Mouse (Mus musculus): ENCODE results near the gene Akr1b10.
"Not testable (repeated sequence)": the region's sequence is repeated elsewhere in the genome, so short reads cannot be mapped to it uniquely, and the experiment has no call there.

Akr1b10 gene

DNA sequence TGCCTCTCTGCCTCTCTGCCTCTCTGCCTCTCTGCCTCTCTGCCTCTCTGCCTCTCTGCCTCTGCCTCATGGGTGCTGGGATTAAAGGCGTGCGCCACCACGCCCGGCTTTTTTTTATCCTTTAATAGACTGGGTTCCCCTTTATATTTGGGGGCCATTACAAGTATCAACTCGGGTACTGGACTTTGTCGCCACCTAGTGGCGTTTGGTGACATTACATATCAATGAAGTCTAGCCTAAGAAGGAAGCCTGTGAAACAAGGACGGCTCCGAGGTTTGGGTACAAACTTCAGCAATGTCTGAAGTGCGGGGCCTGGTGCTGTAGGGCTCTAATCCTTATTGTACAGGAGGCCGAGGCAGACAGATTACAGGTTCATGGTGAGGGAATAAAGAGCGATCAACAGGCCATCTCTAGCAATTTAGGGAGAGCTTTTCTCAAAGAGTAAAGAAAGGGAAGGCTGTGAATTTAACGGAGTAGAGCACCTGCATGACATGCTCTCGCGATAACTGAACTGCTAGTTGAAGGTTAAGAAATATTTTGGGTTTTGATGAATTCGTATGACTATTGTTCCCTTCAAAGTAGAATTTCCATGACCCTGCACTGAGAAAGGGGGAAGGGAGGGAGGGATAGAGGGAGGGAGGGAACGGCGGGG lies 12.2 kb upstream of the Akr1b10 start:
- DNase-seq (ENCODE audit: low read depth, low spot score): peak; percentile 37

DNA sequence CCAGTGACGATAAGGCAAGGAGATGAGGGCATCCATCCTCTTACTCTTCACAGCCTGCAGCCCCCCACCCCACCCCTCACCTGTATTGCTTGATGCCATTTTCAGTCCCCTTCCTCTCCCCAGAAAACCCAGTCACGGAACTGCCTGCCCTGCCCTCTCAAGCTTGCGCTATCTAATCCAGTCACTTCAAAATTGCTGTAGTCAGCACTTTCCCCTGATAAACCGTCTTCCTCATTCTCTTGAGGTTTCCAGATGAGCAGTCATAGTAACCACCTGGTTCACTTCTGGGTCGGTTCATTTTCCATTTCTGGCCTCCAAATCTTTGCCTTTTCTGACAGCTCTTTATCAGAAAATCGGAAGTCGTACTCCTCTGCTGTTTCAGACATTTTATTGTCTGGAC lies 10.2 kb upstream of the Akr1b10 start:
- DNase-seq (ENCODE audit: low read depth, low spot score): no peak

DNA sequence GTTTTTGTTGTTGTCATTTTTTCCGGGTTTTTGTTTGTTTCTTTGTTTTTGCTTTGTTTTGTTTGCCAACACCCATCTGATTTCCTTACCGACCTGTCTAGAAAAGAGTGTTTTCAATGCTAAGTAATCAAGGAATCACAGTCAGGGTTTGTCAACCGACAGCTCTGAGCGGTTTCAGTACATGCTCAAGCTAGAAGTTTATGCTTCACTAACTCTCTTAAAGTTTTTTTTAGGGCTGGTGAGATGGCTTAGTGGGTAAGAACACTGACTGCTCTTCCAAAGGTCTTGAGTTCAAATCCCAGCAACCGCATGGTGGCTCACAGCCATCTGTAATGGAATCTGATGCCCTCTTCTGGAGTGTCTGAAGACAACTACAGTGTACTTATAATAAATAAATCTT lies 8.1 kb upstream of the Akr1b10 start:
- DNase-seq (ENCODE audit: low read depth, low spot score): not testable (repeated sequence)

DNA sequence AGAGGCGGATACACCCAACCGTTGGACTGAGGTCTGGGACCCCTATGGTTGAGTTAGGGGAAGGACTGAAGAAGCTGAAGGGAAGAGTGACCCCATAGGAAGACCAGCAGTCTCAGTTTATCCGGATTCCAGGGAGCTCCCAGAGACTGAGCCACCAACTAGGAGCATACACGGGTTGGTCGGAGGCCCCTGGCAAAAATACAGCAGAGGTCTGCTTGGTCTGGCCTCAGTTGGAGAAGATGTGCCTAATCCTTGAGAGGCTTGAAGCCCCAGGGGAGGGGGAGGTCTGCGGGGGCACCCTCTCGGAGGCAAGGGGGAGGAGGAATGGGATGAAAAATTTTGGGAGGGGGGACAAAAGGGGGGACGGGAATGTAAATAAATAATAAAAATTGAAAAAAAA lies 617 bp upstream of the Akr1b10 start:
- no peak for DNase-seq (ENCODE audit: low read depth, low spot score)

DNA sequence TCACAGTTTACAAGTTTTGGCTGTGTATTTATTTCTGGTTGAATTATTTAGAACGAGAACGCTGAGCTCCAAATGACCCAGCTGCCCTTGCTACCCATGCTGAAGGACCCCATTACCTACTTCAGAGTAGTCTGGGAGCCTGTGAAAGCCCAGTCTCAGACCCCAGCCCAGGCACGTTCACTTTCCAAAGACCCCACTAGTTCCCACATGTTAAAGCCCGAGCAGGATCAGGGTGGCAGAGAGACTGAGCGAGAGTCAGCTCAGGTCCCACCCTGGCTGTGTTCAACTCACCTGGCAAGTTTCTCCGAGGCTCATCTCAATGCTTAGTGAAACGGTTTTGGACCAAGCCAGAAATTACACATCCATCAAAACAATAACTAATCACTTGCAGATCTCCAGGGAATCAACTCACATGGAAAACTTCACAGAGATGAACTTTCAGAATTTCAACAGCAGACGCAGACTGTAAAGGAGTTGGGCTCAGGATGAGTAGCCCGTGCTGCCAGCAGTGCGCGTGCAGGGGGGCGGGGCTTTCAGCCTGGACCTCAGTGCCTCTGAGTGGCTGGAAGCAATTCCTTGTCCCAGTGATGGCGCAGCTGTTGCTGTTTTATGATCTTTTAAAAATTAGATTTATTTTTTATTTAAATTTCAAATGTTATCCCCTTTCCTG lies 818 bp downstream of the Akr1b10 start:
- no peak for DNase-seq (ENCODE audit: low read depth, low spot score)

DNA sequence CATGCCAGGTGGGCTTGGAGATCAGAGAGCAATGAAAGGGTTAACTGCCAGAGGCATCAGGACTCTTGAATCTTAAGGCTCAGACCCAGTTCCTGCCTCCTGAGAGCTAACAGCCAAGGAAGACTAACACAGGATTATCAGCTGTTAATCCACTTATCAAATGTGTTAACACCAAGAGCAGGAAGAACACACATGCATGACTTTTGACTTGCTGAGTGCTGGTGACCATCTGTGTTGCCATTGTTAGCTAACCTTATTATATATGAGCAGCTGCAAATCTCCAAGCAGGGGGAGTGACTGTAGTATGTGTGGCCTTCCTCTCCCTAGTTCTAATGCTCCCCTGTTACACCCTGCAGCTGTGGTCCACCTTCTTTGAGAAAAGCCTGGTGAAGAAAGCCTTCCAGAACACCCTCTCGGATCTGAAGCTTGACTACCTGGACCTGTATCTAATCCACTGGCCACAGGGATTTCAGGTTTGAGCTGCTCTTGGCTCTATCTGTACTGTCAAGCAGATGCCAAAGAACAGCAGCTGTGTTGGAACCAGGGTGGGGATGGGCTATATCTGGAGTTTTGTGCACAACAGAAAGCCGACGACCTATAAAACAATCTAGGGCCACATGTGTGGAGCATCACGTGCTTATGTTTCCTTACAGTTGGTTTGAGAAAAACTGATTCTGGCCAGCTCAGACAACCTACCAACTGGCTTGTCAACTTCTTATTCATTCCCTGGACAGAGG lies 4.6 kb downstream of the Akr1b10 start:
- no peak for DNase-seq (ENCODE audit: low read depth, low spot score)

DNA sequence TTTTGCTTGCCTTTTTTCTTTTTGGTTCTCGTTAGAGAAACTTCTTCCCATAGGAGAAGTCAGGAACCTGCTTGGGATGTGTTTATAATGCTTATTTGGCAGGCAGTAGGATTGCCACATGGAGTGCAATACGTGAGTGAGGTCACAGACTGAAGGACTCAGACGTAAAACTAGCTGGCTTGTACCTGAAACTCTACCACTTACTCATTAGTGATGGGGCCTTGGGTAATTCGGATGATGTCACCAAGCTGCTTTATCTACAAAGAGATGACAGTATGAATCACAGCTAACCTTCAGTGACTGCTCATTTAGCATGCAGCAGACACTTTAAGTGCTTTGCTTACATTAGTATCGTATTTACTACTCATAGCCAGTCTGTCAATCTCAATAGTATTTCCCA lies 11.9 kb downstream of the Akr1b10 start:
- DNase-seq (ENCODE audit: low read depth, low spot score): no peak

DNA sequence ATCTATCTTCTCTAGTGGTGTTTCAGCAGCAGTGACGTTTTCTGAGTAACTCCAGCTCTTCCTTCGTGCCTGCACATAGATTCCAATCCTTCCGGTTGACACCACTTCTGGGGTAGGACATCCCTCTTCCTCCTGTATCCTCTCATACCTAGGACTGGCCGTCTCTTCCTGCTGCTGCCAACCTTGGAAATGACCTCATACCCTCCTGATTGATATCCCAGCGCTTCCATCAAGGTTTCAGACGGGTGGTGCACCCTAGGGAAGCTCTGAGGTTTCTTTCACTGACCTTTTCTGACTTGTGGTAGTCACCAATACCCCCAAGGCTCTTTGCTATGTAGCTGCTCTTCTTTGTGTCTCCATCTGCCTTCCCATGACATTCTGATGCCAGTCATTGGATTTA lies 14.4 kb downstream of the Akr1b10 start:
- no peak for DNase-seq (ENCODE audit: low read depth, low spot score)

DNA sequence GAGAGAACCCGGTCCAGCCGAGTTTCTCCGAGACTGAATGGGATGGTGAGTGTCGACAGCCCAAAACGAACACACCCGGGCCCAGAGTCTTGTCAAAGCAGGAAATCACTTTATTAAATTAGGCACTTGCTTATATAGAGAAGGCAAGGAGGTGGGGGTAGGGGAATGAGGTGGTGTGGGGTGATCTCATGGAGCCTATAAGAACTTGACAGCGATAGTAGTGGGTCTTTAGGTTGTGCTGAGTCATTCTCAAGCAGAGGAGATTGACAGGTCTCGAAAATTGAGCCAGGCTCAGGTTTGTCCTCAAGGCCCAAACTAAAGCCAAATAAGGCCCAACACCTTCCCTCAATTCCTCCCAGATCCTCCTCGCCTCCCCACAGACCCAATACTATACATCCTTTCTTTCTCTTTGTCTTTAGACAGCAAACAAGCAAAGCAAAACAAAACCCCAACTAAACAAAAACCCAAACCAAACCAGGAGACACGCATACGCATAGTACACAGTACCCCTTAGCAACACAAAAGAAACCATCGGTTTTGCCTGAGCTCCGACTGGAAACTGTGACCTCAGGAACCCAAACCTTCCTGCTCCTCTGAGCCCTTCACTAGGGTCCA lies 15.7 kb downstream of the Akr1b10 start:
- DNase-seq (ENCODE audit: low read depth, low spot score): no peak

DNA sequence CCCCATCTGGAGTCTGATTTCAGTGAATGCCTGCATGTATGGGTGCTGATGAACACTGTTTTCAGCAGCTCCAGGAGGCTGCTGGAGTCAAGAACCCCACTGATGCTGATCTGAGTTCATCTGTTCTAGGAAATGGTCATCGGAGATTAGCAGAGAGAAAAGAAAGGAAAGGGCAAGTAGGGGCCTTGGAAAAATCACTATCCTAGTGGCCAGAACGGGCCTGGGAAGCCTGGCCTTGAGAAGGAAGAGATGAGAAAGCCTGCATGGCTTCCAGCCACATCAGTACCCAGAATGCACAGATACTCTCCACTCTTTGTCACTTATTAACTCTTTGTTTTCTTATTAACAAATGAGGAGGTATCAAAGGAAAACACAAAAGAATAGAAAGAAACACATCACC lies 16.7 kb downstream of the Akr1b10 start:
- no peak for DNase-seq (ENCODE audit: low read depth, low spot score)

DNA sequence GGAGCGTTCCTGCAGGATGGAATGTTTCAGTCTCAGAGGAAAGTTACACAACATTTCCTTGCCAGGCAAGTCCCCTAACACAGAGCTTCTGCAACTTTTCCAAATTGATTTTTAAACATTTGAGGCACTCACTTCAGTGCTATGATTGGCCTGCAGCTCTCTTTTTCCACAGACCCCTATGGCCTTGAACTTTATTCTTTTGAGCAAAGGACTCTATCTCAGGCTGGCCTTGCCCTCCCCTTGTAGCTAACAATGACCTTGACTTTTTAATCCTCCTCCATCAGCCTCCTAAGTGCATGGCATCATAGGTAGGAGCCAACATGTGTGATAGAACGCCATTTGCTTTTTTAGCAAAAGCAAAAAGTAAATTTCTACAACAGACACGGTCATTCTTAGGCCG lies 22.7 kb downstream of the Akr1b10 start:
- DNase-seq (ENCODE audit: low read depth, low spot score): no peak

DNA sequence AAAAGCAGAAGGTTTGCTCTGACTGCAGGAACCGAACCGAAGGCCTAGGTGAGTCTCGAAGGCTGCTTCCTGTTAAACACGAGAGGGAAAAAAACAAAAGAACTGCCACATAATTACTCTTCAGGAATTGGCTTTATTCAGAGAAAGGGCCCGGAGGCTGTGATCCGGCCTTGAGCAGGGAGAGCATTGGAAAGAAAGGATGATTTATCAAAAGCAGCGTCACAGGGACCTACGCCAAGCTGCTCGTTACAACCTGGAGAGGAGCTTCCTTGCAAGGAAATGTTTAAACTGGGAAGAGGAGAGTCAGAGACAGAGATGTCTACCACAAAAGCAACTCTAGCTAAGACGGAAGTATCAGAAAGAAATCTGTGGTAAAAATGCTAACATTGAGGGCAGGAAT lies 23.4 kb downstream of the Akr1b10 start:
- DNase-seq (ENCODE audit: low read depth, low spot score): no peak

DNA sequence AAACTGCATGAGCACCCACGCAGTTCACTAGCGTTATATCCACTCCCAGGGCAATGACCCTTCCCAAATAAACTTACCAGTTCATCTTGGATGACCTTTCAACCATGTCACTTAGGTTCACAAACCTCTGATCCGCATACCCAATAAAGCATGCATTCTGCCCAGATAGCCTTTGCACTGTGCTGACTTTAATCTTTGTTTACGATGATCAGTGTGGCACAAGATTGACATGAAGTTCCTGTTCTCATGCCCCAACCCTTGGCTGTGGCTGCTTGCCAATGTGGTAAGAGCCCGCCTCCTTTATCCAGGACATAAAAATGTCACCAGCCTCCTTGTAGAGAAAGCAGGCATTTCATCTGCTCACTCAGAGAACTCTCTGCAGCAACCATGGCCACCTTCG lies 28.0 kb downstream of the Akr1b10 start, which contains the start of gene Akr1b7:
TSS of gene Akr1b7 (plus strand) at position 312 of the 400 bp plus-strand sequence.
- no peak for DNase-seq (ENCODE audit: low read depth, low spot score)

DNA sequence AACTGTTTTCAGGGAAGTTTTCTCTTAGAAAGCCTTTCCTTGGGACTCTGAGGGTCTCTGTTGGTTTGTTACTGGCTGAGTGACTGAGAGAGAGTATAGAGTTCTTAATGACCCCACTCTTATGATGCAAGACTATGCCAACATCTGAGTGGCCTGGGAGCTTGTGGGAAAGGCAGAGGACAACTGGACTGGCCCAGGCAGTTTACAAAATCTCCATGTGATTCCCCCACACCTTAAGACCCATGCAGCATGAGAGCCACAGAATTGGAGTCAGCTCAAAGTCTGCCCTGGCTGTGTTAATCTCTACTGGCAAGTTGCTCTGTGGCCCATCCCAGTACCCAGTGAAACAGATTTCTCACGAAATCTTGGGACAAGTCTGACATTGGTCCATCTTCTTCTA lies 28.7 kb downstream of the Akr1b10 start:
- no peak for DNase-seq (ENCODE audit: low read depth, low spot score)

DNA sequence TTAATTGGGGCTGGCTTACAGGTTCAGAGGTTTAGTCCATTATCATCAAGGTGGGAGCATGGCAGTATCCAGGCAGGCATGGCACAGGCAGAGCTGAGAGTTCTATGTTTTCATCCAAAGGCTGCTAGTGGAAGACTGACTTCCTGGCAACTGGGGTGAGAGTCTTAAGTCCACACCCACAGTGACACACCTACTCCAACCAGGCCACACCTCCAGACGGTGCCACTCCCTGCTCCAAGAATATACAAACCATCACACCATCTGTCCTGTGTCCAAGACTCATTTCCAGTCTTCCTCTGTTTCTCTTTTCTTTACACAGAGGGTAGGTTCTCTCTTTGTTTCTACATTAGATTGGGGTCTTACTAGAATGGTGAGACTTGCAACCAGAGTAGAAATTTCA lies 29.4 kb downstream of the Akr1b10 start:
- not testable (repeated sequence) for DNase-seq (ENCODE audit: low read depth, low spot score)

DNA sequence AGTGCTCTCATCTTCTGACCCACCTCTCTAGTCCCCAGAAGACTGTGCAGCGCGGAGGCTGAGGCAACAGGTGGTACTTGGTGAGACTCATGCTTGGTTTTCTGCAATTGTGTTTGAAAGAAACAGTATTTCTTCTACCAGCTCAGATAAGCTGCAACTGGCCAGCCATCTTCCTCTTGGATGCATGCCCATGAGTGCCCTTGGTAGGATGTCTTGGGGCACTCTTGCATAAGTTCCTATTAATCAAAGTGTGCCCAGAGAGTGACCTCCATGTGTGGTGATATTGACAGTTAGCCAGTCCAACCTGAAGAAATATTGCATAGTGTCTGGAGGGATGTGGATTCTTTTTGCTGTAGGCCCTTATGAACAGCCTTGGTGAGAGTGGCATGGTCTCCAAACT lies 32.5 kb downstream of the Akr1b10 start:
- DNase-seq (ENCODE audit: low read depth, low spot score): no peak

DNA sequence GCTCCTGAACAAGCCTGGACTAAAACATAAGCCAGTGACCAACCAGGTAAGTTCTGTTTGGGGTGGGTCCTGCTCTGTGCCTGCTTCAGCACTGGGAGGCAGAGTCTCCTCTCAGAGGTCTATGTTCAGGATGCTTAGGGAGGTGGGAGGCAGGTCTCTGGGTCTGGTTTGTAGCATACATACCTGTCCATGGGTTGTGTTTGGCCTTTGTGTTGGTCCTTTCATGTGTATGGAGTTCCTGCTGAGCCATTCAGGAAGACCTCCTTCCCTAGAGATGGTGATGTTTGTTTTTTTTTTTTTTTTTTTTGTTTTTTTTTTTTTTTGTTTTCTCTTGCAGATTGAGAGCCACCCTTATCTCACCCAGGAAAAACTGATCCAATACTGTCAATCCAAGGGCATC lies 35.1 kb downstream of the Akr1b10 start:
- DNase-seq (ENCODE audit: low read depth, low spot score): no peak

DNA sequence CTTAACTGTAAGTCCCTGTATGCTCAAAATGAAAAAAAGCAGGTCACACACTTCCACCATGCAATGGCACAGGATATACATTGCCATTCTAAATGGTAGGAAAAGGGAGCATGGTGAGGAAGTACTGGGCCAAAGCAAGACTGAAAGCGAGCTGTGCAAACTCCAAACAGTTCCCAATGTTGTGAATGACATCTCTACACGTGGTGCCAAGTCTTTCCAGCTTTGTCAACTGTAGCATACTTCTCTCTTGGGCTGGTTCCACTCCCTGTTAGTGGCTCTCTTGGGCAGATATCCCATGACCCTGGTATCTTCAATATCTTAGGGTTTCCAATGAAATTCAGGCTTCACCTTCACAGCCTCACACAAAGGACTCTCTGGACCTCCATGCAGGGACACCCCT lies 55.0 kb downstream of the Akr1b10 start:
- no peak for DNase-seq (ENCODE audit: low read depth, low spot score)

DNA sequence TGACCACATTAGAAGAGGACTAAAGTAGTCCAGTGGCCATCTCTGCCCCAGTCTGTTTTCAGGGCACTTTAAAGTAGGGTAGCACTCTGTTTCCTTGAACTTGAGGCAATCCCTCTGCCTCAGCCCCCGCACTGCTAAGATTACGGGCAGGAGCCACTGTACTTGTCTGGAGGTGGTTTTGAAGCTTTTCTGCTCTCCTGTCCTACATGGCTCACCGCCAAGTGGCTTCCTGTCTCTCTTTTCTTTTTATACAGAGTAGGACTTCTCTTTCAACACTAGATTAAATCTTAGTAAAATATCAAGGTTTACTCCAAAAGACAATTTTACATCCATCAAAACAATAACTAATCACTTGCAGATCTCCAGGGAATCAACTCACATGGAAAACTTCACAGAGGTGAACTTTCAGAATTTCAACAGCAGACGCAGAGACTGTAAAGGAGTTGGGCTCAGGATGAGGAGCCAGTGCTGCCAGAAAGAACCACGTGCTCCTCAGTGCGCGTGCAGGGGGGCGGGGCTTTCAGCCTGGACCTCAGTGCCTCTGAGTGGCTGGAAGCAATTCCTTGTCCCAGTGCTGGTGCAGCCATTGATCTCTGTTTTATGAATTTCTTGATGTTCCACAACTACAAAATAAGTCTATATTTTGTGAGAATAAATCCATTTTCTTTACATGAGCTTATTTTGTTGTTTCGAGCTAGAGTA lies 57.7 kb downstream of the Akr1b10 start:
- no peak for DNase-seq (ENCODE audit: low read depth, low spot score)

DNA sequence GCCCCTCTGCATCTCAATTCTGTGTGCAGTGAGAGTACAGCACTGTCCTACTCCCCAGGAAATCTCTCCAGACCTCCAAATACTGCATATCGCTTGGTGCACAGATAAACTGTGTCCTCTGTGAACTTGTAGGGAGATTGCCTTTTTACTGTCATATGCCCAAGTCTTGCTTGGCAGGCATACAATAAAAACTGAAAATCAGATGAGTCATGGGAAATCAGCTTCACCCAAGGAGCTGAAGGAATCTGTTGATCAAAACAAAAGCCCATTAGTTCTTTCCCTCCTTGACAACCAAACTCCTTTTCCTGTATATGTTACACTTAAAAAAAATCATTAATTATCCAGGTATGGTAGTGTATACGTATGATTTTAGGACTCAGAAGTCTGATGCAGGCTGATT lies 59.8 kb downstream of the Akr1b10 start:
- DNase-seq (ENCODE audit: low read depth, low spot score): no peak

Measured in brain, embryonic 18.5 days (tissue).